Mouse (Mus musculus): ENCODE measurements around the gene Btbd9.
A peak's percentile ranks its signal among the peaks of the same experiment; 100 is the strongest.

Gene Btbd9

DNA sequence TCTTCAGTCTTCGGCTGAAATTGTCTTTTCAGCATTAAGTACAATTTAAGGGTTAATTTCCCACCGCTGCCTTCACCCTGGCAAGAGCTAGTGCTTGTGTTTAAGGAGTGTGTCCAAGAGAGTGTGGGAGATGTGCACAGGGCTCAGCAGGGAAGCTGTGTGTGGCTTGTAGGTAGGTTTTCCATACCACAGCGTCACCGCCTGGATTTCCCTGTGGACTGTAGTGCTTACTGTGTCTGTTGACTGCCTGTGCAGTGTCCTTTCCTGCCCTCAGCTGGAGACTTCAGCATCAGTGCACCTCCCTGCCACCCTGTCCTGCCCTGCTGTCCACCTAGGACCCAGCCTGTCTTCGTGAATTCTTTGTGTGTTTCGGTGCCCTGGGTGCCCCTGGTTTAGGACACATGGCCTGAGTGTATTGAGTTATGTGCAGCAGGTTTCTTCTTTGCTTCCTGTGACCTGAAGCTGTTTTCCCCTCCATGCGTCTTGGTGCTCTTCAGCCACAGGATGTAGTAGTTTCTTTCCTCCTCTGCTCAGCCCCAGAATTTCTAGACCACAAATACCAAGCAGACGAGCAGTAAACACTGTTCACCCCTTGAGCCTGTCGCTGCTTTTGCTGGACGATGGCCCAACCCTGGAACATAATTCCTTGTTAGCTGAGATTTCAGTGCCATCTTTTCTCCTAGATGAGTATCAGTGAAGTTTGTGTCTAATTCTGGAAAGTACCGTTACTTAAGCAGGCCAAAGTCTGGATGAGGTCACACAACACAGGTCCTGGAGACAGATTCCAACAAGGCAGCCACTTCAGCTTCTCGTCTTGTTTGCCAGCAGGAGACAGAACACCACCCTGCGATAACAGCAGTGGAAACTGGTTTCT, 376.7 kb downstream of the Btbd9 start:
- DNase-seq (ENCODE audit: low read depth): peak; percentile 40

DNA sequence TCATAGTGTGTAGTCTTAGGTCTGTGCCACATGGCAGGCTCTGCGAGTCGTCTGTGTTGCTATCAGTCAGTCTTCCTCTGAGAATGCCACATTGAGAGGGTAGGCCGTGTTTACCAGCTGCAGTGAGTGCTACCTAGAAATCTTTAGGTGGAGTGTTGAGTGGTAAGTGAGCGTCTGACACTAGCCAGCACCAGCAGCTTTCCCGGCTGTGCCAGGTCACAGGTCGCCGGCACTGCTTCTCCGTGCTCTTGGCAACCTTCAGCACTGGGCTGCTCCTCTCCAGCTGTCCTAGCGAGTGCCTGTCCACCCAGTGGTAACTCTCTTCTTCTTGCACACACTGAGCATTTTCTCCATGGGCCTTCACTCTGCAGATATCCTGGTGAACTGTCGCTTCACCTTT, 377.9 kb downstream of the Btbd9 start:
- no peak for DNase-seq (ENCODE audit: low read depth)

DNA sequence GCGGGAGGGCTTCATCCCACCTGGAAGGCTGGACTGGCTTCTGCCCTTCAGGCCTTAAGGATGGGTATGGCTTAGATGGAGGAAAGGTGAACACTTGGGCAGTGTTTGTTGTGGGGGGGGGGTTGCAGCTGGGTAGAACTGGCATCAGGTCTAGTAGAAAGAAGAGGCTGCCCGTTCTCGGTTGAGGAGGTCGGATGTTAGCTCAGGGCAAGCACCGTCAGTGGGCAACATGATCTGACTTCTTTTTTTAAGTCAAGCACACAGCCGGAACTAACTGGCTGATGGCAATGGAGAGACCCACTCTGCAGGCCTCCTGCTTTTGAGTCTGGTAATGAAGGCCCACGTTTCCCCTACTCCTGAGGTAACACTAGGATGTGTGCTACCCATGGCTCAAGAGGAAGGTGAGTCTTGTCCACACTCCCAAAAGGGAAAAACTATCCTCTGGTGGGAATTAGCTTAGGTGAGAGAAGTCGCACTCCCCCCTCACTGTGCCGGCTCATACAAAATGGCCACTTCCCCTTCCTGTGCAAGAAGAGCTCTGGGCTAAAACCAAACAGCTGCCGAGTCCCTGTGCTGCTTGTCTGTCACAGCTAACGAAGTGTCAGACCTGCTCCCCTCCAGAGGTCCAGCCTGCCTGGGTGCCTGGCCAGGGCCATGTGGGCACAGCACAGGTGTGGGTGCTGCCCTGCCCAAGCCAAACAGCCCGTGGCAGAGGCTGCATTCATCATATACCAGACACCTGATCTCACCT, 378.8 kb downstream of the Btbd9 start:
- DNase-seq (ENCODE audit: low read depth): no peak

DNA sequence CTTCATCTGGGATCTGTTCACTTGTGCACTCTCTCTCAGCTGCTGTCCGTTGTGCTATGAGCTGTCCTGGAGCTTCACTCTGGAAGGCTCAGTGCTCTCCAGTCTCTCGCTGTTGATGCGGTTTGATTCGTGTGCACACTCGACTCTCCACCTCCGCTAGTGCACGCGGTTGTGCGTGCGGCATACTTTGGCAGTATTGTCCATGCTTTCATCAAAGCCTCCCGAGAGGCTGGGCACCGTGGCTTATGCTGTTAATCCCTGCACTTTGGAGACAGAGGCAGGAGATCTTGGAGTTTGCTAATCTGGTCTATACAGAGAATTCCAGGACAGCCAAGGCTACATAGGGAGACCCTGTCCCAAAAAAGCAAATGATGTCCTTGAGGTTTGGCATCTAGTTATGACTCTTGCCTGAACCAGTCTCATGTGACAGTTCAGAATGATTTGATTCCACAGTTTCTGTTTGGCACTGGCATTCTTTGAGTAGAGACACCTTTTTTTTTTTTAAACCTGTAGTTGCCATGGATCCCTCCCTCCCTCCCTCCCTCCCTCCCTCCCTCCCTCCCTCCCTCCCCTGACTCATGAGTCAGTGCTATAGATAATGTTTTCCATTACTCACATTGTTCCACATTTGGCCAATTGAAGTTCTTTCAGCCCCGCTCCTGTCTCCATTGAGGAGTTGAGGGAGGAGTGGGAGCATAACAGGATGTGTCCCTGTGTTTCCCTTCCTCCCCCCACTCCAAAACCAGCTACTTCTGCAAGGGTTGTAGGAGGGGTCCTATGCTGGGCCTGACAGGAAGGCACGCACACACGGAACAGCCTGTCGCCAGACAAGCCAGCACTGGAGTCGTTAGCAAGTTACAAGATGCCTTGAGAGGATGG, 379.6 kb downstream of the Btbd9 start:
- no peak for DNase-seq (ENCODE audit: low read depth)

DNA sequence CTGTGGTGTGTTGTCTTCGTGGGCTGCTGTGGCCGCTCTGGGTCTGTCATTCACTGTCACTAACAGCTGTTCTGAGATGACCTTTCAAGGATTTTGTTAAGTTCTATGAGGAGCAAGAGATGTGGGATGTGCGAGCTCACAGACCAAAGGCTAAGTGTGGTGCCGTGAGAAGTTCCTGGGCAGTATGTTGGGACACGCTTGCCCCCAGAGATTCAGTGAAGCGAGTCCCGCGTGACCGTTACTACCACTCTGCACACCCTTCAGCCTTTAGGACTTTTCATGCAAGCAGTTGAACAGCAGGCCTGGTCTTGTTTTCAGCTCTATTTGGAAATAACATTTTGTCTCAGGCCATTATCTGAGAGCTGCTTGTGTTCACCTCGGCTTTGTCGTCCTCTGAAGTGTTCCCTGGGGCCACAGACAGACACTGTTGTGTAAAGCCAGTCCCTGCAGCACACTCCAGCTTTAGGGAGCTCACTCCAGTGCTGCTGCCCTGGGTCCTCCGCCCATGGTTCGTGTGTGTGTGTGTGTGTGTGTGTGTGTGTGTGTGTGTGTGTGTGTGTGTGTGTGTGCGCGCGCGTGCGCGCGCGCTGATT, 380.6 kb downstream of the Btbd9 start:
- no peak for DNase-seq (ENCODE audit: low read depth)

DNA sequence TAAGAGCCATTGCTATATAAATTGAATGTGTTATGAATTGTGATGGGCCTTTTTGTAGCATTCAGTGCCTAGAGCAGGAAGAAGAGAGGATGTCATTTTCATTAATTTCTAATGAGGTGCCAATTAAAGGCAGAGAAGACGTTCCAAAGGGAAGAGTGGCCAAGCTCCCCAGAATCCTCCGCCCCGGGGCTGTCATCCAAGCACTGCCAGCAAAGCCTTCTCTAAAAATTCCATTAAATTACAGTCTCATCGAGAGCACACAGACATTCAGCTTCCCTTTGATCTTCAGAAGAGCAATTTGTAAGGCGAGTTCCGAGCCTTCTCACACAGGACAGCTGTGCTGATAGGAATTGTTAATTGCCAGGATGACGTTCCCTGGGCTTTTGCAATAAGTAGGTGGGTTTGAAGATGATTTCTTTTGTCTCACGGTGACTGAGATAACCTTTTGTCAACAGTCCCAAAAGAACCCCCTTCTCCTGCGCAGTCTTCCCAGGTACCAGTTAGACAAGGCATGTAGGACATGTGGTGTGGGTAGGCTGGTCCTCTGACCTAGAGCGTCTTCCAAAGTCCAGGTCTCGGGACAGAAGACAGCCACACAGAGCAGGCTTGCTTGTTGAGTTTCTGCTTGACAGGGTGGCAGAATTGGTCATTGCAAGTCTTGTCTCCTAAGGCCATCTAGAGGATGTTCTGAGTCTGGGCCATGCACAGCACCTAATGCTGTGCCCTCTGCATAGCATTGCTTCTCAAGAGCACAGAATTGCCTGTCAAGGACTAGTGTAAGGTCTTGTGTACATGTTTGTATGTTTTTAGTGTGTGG, 381.5 kb downstream of the Btbd9 start:
- no peak for DNase-seq (ENCODE audit: low read depth)

DNA sequence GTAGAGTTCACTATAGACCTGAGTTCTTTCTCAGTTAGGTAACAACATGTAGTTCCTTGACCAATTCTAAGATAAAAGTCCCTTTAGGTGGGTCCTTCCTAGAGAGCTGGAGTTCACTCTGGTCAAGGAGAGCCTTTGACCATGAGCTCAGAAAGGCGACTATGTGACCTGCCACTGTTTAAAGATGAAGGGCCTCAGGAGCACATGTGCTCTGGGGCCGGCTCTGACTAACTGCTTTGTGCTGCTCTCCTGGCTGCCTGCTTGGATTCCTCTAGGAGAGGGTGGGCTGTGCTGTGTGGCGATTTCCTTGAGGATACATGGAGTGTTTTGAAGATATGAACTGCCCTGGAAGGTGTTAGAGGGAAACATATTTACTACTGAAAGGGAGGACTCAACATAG, 382.2 kb downstream of the Btbd9 start:
- no peak for DNase-seq (ENCODE audit: low read depth)

DNA sequence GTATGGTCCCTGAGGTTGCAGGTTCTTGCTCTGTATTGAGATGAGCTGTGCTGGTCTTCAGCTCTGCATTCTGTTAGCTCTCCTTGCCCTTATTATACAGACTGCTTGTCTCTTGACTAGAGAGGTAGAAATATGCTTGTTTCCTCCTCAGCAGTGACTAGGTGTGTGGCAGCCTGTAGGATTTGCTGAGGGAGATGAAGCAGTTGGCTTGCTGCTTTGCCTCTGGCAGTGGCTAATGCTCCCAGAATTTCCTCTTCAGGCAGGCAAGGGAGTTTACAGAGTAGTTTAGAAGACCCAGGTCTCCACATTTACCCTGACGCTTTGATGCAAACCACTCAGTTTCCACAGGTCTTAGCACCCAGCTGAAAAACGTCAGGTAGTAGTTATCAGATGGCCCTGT, 382.7 kb downstream of the Btbd9 start:
- no peak for DNase-seq (ENCODE audit: low read depth)

DNA sequence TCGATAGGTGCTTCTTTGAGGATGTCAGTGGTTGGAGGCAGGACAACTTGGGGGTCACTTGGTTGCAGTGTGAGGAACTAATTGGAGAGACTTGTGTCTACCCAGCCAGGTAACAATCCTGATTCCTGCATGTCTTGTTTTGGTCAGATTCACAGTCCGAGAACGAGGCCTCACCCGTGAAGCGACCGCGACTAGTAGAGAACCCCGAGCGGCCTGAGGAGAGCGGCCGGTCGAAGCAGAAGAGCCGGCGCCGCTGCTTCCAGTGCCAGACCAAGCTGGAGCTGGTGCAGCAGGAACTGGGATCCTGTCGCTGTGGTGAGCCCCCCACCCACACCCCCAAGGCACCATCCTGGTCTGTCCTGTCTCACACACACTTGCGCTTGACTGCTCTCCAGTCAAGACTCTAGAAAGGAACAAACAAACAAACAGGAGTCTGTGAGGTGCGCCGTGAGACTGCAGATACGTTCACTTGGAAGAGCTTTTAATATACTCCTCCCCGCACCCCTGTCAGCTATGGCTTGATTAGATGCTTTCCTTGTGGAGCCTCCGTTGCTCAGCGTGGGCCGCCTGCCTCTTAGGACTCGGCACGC, 383.8 kb downstream of the Btbd9 start:
- DNase-seq (ENCODE audit: low read depth): no peak

DNA sequence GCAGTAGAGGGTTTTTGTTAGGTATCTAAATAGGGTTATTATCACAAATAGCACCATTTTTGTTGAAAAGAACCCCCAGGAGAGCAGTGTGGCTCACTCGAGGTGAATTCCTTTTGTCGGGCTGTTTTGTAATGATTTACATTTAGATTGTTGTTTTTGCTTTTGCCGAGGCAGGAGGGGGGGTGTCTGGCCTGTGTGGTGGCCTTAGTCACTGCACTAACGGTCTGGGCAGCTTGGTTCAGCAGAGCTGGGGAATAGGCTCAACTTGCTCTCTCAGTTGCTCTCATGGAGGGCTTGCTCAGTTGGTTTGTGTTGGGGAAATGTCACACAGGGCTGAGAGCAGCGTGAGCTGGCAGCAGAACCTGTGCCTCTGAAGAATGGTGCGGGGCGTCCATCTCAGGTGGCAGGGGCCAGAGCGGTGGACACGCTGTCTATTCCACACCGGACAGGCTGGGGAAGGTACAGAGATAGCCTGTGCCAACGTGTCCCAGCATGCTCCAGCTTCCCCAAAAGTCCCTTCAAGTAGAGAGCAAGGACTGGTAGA, 385.1 kb downstream of the Btbd9 start:
- DNase-seq (ENCODE audit: low read depth): no peak

DNA sequence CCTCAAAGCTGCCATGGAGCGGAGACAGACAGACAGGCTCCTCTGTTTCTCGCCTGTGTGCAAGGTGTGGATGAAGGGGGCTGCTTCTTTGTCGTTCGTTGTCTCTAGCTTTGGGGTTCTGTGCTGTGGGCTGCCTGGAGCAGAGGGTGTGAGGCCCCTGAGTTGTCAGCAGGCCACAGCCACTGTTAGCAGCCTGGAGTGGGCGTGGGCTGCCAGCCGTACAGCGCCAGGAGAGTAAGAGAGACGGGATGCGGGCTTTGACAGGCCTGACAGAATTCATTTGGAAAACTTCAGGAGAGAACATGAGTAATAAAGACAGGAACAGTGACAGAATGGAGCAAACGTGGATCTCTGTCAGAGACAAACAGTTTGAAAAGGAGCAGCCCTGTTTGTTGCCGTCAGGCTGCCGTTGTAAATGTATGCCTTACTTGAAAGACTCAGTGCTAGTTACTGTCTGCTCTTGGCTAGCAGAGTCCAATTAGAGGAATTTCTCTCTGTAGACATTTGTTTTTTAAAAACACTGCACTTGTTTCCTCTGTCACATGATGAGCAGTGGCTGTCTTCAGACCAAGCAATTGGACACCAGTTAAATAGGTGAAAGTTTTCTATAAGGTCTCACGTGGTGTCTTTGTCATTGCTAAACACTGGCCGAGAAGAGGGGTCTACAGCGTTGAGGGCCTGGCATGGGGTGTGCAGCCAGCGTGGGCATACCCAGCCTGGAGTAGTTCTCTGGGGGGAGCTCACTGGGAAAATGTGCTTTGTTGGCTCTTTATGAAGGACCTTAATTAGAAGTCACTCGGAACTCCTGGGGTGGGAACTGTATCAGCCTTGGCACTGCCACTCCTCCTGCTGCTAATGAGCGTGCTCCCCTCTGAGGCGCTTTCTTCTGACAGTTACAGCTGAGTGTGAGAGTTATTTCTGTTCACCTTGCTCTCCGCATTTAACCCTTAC, 388.0 kb downstream of the Btbd9 start:
- no peak for DNase-seq (ENCODE audit: low read depth)

DNA sequence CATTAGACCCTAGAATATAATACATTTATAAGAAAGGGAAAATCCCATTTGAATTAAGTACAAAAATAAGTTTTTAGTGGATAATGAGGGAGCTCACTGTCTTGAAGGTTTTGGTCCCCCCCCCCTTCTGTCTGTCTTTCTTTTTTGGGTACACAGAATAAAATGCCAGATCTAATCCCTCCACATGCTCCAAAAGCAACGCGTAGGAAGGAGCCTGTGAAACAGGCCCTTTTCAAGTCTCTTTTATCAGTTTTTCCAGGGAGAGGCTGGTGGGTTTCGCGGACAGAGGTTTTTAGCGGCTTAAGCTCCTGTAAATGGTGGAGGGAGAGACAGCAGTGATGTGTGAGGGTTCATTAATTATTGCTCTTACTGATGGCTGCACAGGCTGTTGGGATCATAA, 388.7 kb downstream of the Btbd9 start:
- DNase-seq (ENCODE audit: low read depth): no peak

DNA sequence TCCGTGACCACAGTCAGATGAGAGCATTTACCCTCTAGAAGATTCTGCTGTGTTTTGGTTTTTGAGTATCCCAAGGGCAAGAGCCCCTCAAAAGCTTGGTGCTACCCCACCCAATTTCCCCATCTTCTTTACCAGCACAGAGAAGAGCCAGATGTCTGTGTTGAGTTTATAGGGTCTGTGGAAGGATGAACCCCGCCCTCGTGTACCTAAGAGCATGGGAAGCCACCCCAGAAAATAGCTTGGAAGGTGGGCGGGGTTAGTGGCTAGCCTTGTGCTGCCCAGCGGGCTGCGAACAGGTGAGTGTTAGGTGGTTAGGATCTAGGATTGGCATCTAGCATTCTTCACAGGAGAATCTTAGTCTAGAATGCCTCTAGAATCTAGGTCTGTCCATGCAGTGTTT, 389.1 kb downstream of the Btbd9 start:
- no peak for DNase-seq (ENCODE audit: low read depth)

DNA sequence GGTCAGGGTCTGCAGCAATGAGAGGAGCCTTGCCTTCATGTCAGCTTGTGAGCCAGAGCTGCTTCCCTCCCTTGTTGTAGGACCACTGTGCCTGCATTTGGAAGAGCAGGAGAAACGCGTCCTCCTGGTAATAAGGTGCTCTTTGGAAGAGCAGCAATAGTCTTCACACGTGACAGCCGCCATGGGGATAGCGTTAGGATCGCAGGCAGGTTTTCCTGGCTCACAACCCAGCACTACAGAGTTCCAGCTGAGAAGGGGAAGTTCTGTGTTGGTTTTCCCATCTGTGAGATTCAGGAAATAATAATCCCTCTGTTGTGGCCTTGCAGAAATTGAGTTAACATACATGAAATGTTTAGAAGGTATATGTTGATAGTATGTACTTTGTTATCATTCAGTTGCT, 392.7 kb downstream of the Btbd9 start:
- no peak for DNase-seq (ENCODE audit: low read depth)

DNA sequence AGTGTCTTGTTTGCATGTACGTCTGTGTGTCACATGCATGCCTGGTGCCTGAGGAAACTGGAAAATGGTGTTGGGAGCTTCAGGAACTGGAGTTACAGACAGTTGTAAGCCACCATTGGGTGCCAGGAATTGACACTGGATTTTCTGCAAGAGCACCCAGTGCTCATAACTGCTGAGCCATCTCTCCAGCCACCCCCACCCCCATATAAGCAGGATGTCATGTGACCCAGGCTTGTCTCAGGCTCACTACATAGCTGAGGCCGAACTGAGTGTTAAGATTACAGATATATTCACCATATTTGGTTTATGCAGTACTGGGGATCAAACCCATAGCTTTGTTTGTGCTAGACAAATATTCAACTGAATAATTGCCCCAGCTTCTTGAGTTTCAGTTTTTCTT, 394.2 kb downstream of the Btbd9 start:
- DNase-seq (ENCODE audit: low read depth): no peak

DNA sequence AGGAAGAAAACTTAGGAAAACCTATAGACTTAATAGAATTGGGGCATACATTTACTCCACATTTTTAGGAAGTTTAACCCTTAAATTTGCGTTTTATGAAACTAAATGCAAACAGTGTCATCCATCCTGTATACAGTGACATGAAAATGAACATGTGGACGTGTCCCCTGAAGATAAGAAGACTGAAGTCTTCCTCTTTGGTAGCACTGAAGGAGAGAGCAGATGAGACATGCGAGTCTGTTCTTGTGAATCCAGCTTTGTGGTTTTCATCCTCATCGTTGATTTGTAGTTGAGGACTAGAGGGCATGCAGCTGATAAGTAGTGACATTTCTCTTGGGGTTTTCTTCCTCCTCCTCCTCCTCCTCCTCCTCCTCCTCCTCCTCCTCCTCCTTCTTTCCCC, 394.7 kb downstream of the Btbd9 start:
- DNase-seq (ENCODE audit: low read depth): no peak

DNA sequence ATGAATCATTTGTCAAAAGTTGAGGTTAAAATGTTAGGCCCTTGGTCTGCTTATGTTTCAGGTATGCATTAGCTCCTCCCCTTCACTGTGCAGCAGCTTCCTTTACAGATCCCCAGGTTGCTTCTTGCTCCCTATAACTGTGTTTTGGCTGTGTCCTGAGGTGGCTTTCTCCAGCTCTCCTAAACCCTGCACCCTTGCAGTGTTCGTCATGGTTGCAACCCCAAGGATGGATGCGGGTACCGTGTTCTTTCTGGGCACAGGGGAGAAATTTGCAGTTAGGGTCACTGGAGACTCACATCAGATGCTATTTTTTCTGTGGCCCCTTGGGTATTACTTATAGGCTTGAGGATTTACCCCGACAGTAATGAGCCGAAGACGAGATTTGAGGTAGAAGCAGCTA, 396.1 kb downstream of the Btbd9 start:
- no peak for DNase-seq (ENCODE audit: low read depth)

DNA sequence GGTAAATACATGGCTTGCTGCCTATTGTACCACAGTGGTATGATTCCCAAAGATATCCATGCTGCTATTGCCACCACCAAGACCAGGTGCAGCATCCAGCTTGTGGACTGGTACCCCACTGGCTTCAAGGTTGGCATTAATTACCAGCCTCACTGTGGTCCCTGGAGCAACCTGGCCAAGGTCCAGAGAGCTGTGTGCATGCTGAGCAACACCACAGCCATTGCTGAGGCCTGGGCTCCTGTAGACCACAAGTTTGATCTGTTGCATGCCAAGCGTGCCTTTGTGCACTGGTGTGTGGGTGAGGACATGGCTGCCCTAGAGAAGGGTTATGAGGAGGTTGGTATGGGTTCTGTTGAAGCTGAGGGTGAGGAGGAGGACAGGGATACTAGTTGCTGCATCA, 397.9 kb downstream of the Btbd9 start:
- no peak for DNase-seq (ENCODE audit: low read depth)

DNA sequence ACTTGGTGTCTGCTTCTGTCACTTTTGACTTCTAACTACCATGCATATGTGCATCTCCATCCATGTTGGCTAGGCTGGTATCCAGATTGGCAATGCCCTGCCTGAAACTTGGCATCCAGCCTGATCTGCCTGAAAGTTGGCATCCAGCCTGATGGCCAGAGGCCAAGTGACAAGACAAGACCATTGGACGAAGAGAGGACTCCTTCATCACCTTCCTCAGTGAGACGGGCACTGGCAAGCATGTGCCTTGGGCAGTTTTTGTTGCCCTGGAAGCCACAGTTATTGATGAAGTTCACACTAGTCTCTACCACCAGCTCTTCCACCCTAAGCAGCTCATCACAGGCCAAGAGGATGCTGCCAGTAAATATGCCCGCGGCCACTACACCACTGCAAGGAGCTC, 398.9 kb downstream of the Btbd9 start:
- DNase-seq (ENCODE audit: low read depth): no peak
